Mouse (Mus musculus): ENCODE measurements around the gene Xlr4c.

GRCm38 (mm10) chrX:73227914-73228605 lies 14.9 kb downstream of the Xlr4c start, which contains the start of gene F8a:
- TF ChIP-seq CTCF (conservative IDR thresholded peaks at IDR 0.05; ENCODE audit: insufficient read depth, insufficient read length, low read depth, low read length) (no peak), POLR2A (IDR thresholded peaks at IDR 0.05; ENCODE audit: low read depth, low read length) (peak; percentile 74)
